Mouse (Mus musculus): Measurements from ENCODE around the gene Cpxm2.
A peak's percentile ranks its signal among the peaks of the same experiment; 100 is the strongest.

Gene Cpxm2

GRCm38 (mm10) chr7:132154368-132154961, at the start of gene Cpxm2:
Gene Cpxm2, minus strand, starts transcription at chr7:132154739.
- DNase-seq: no peak

- DNase-seq: no peak
Measured at GRCm38 (mm10) chr7:132204073-132204612, 49.6 kb upstream of the Cpxm2 start.

GRCm38 (mm10) chr7:132199686-132200085, 45.1 kb upstream of the Cpxm2 start:
- no peak for DNase-seq

- DNase-seq: no peak
Measured at GRCm38 (mm10) chr7:132198806-132199205, 44.3 kb upstream of the Cpxm2 start.

- DNase-seq: no peak
Measured at GRCm38 (mm10) chr7:132197817-132198475, 43.4 kb upstream of the Cpxm2 start.

- DNase-seq: no peak
Measured at GRCm38 (mm10) chr7:132196581-132196980, 42.0 kb upstream of the Cpxm2 start.

GRCm38 (mm10) chr7:132193606-132194005, 39.1 kb upstream of the Cpxm2 start:
- no peak for DNase-seq

GRCm38 (mm10) chr7:132187456-132187855, 32.9 kb upstream of the Cpxm2 start:
- DNase-seq: no peak

- DNase-seq: no peak
Measured at GRCm38 (mm10) chr7:132183892-132184404, 29.4 kb upstream of the Cpxm2 start.

GRCm38 (mm10) chr7:132181586-132182198, 27.2 kb upstream of the Cpxm2 start:
- no peak for DNase-seq

- no peak for DNase-seq
Measured at GRCm38 (mm10) chr7:132181042-132181441, 26.5 kb upstream of the Cpxm2 start.

GRCm38 (mm10) chr7:132179049-132179448, 24.5 kb upstream of the Cpxm2 start:
- DNase-seq: no peak

GRCm38 (mm10) chr7:132174787-132175186, 20.2 kb upstream of the Cpxm2 start:
- no peak for DNase-seq

- DNase-seq: no peak
Measured at GRCm38 (mm10) chr7:132174296-132174695, 19.8 kb upstream of the Cpxm2 start.

- DNase-seq: no peak
Measured at GRCm38 (mm10) chr7:132172220-132172619, 17.7 kb upstream of the Cpxm2 start.

GRCm38 (mm10) chr7:132171716-132172115, 17.2 kb upstream of the Cpxm2 start:
- no peak for DNase-seq

- DNase-seq: no peak
Measured at GRCm38 (mm10) chr7:132169419-132170169, 15.1 kb upstream of the Cpxm2 start.

- DNase-seq: no peak
Measured at GRCm38 (mm10) chr7:132167239-132167638, 12.7 kb upstream of the Cpxm2 start.

- DNase-seq: no peak
Measured at GRCm38 (mm10) chr7:132162254-132162653, 7.7 kb upstream of the Cpxm2 start.

- no peak for DNase-seq
Measured at GRCm38 (mm10) chr7:132158321-132159025, 3.9 kb upstream of the Cpxm2 start.

GRCm38 (mm10) chr7:132153725-132154147, 803 bp downstream of the Cpxm2 start:
- DNase-seq: peak; percentile 4

GRCm38 (mm10) chr7:132145227-132145800, 9.2 kb downstream of the Cpxm2 start:
- DNase-seq: no peak
